Mouse (Mus musculus) E14TG2a.4 (cell line): ENCODE measurements around the gene Anapc2.
A peak's percentile ranks its signal among the peaks of the same experiment; 100 is the strongest.

Experiments used
- H3K27me3 ChIP-seq: 2 replicates; pipeline ENCODE4 v1.6.1; 2014; ENCODE audit warnings: low read length, control low read depth; ENCODE audit not compliant: insufficient read depth
- H3K36me3 ChIP-seq: 2 replicates; pipeline ENCODE4 v1.6.1; 2014; ENCODE audit warnings: low read length, control low read depth; ENCODE audit not compliant: insufficient read depth
- H3K4me1 ChIP-seq: replicated peaks from 2 replicates; pipeline ENCODE4 v1.6.1; 2014; ENCODE audit warnings: low read depth, low read length, control low read depth
- H3K4me3 ChIP-seq: replicated peaks from 2 replicates; pipeline ENCODE4 v1.5.1; 2014; ENCODE audit warnings: mild to moderate bottlenecking, low read length
- H3K9me3 ChIP-seq: 2 replicates; pipeline ENCODE4 v1.6.1; 2014; ENCODE audit warnings: low read length, control low read depth
- CTCF ChIP-seq: conservative IDR thresholded peaks from 2 replicates; pipeline ENCODE4 v1.5.1; 2014; ENCODE audit warnings: low read length
- NANOG ChIP-seq: IDR thresholded peaks from 2 replicates; pipeline ENCODE4 v1.6.1; 2014; ENCODE audit warnings: borderline replicate concordance, low read length, mixed read lengths
- POU5F1 ChIP-seq: IDR thresholded peaks from 2 replicates; pipeline ENCODE4 v1.6.1; 2014; ENCODE audit warnings: low read length, borderline replicate concordance

Gene Anapc2

DNA sequence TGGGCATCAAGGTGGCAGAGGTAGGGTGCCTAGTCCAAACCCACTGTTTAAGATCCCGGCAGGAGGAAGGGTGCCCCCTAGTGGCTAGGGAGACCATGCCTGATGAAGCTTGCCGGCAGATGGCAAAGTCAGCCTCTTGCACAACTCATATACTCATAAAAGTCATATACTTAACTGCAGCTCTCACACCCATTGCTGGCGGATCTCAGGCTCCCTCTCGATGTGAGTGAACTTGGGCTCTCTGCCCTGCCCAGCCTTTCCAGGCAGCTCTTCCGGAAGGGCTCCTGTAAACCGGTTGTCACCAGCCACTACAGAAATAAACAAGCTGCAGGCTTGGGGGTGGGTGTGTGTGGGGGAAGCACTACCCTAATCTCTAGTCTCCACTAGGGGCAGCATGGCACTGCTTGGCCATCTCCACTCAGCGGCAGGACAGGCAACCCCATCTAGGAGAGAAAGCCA, 43.8 kb upstream of the Anapc2 start:
- H3K36me3 ChIP-seq: peaks cover 6% of the 10 kb centered on the region
- peaks cover 75% of the 10 kb centered on the region for H3K4me1 ChIP-seq
- TF ChIP-seq POU5F1: no peak
- no peak for TF ChIP-seq NANOG
- TF ChIP-seq CTCF: peak; percentile 64
- H3K27me3 ChIP-seq: peaks cover 6% of the 10 kb centered on the region
- peak overlapping the region; percentile 73 for H3K4me3 ChIP-seq
- no peaks in the 10 kb centered on the region for H3K9me3 ChIP-seq

DNA sequence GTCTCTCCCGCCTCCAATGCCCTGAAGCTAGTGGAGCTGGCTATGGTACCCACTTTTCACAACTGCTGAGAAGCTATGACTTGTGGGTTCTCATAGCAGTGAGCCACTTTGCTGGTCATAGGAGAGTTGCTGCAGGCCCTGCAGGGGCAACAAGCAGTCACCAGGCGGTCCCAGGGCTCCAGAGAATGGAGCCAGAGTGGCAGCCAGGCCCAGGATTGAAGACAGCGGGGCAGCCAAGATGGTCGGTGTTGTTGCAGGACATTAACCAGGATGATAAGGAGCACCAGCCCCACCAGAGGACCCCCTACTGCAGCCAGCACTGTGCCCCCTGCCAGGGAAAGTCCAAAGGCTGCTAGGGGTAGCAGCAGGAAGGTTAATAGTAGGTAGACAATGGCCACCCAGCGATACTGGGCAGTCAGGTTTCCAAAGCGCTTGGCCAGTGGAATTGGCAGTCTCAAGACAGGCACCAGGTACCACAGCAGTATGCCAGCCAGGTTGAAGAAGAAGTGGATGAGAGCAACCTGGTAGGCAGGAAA, 43.2 kb upstream of the Anapc2 start:
- H3K27me3 ChIP-seq: peaks cover 6% of the 10 kb centered on the region
- H3K4me1 ChIP-seq: peaks cover 76% of the 10 kb centered on the region
- H3K9me3 ChIP-seq: no peaks in the 10 kb centered on the region
- TF ChIP-seq POU5F1: no peak
- TF ChIP-seq NANOG: no peak
- TF ChIP-seq CTCF: no peak
- peak overlapping the region; percentile 73 for H3K4me3 ChIP-seq
- no peaks in the 10 kb centered on the region for H3K36me3 ChIP-seq

DNA sequence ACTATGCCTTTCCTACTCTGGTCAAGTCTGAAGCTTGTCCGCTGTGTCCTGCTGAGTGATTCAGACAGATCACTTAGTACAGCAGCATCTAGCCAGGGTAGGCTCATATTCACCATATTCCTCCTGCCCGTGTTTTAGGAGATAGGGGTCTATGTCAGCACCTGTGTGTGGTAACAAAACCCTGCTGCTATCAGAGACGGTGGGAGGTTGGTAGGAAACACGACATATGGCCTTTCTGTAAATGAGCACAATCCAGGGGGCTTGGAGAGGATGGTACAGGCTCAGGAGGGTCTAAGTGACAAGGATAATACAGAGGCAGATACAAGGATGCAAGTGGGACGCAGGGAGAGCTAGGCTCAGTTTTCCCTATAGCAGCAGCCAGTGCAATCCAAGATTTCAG, 42.7 kb upstream of the Anapc2 start:
- no peak for TF ChIP-seq CTCF
- TF ChIP-seq POU5F1: no peak
- no peak for TF ChIP-seq NANOG
- Histone ChIP-seq H3K27me3 (peaks cover 6% of the 10 kb centered on the region), H3K4me1 (peaks cover 82% of the 10 kb centered on the region), H3K36me3 (no peaks in the 10 kb centered on the region), H3K9me3 (no peaks in the 10 kb centered on the region), H3K4me3 (no peak overlapping the region)

DNA sequence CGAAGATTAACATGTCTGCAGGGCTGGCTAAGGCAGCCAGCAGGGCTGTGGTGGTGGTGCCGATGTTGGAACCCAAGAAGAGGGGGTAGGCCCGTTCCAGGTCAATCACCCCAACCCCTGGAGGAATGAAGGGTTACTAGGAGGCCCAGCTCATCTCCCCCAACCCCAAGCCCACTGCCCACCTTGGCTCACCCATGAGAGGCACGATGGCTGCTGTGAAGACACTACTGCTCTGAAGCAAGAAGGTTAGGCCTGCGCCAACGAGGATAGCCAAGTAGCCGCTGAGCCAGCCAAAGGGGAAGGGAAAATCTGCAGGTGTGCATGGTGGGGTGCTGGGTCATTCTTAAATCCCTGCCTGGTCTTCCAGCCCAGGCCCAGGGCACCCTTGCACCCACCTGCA, 41.7 kb upstream of the Anapc2 start:
- Histone ChIP-seq H3K9me3 (no peaks in the 10 kb centered on the region), H3K4me3 (peak overlapping the region; percentile 64), H3K36me3 (no peaks in the 10 kb centered on the region), H3K4me1 (peaks cover 87% of the 10 kb centered on the region), H3K27me3 (peaks cover 8% of the 10 kb centered on the region)
- TF ChIP-seq POU5F1: no peak
- TF ChIP-seq CTCF: no peak
- TF ChIP-seq NANOG: no peak

DNA sequence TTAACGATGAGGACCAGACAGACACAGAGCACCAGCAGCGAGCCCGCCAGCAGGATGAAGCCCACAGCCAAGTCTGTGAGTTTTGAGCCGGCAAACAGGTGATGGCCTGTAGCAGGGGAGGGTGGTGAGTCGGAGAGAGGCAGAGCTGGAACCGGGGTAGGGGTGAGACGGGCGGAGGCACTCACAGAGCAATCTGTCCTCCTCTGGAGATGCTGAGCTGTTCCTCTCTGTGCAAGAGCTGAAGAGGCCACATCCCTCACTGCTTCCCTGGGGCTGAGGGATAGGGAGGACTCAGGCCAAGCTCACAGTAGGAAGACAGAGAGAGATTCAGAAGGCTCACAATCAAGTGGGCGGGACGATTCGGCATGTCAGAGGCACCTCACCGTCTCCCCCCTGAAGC, 41.2 kb upstream of the Anapc2 start:
- Histone ChIP-seq H3K36me3 (no peaks in the 10 kb centered on the region), H3K9me3 (no peaks in the 10 kb centered on the region), H3K4me1 (peaks cover 87% of the 10 kb centered on the region), H3K27me3 (peaks cover 8% of the 10 kb centered on the region), H3K4me3 (peak overlapping the region; percentile 64)
- TF ChIP-seq POU5F1 (no peak), CTCF (no peak), NANOG (no peak)

DNA sequence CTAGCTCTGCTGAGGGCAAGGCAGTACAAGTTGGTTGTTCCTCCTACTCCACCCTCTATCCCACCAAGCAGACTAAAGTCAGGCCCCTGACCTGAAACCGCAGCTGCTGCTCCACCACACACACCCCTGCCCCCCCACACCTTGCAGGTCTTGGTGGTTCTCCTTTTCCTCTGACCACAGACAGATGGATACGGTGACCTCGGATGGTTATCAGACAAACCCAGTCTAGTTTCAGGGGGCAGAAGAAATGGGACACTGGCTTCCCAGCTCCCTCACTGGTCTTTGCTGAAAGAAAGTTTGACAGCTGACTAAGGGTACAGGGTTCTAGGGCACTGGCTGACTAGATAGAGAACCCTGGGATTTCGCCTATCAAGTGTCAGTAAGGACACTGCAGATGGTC, 38.9 kb upstream of the Anapc2 start:
- Histone ChIP-seq H3K4me3 (no peak overlapping the region), H3K27me3 (peaks cover 8% of the 10 kb centered on the region), H3K9me3 (no peaks in the 10 kb centered on the region), H3K36me3 (no peaks in the 10 kb centered on the region), H3K4me1 (peaks cover 87% of the 10 kb centered on the region)
- TF ChIP-seq NANOG (no peak), POU5F1 (no peak), CTCF (no peak)

DNA sequence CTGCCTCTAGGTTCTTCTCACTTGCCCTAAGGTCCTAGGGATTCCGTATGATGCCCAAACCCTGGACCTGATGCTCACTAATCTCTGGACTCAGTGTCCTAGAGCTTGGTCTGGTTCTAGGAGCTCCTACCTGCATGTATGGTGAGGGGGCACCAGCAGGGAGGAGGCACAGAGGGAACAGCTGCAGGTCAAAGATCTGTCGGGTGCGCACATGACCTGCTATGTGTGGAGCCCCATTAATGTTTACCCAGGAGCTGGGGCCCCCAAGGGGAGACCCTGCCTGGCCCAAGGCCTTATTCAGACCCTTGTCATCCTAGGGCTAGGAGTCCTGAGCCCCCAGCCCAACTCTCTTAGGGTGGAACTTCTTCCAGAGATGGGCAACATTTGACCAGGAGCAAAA, 38.2 kb upstream of the Anapc2 start, which contains the start of gene Slc34a3:
TSS of gene Slc34a3 (minus strand) at position 315 of the 400 bp plus-strand sequence.
- TF ChIP-seq CTCF: no peak
- no peak for TF ChIP-seq POU5F1
- no peak for TF ChIP-seq NANOG
- Histone ChIP-seq H3K4me1 (peaks cover 87% of the 10 kb centered on the region), H3K36me3 (no peaks in the 10 kb centered on the region), H3K27me3 (peaks cover 8% of the 10 kb centered on the region), H3K4me3 (no peak within 1 kb of the TSS), H3K9me3 (no peaks in the 10 kb centered on the region)

DNA sequence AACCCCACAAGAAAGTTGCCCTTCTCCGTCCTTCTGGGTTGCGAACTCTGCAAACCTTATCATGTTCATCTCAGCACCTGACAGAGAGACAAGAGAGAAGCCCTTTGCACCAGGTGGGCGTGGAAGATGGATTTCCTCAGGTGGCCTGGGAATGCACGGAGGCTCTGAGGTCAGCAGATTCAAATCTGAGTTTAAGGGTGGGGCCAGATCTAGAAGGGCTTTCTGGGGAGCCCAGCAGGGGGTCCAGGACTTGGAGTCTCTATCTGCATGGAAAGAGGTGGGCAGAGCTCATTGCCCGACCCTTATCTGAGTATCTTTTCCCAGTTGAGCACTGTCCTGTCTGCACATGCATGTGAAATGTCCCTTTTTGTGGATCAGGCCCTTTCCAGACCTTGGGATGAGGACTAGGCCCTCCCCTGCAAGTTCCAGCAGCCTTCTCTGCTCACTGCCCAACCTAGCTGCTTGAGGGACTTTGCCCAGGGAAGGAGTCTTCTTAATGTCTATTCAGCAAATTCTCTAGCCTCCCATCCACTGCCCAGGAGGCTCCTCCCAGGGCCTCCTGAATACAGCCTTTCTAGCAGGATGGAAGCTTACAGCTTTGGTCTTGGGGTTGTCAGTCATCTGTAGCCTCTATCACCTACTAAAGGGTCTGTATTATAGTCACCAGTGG, 37.6 kb upstream of the Anapc2 start:
- no peaks in the 10 kb centered on the region for H3K9me3 ChIP-seq
- peaks cover 88% of the 10 kb centered on the region for H3K4me1 ChIP-seq
- no peaks in the 10 kb centered on the region for H3K36me3 ChIP-seq
- H3K4me3 ChIP-seq: no peak overlapping the region
- H3K27me3 ChIP-seq: peaks cover 8% of the 10 kb centered on the region
- no peak for TF ChIP-seq CTCF
- no peak for TF ChIP-seq POU5F1
- no peak for TF ChIP-seq NANOG
